Mouse (Mus musculus): ENCODE data around the gene Prune1. TPM values are rescaled to one million over a fixed set of nuclear protein-coding genes. Genes with fewer than 3 reads are reported as not detected.
A peak's percentile ranks its signal among the peaks of the same experiment; 100 is the strongest.

The Prune1 gene
- polyA plus RNA-seq, 1 experiment = 18.5 TPM

GRCm38 (mm10) chr3:95284501-95285281 is 2.8 kb upstream of the Prune1 start:
- 94% methylated on average over 12 of the region's 12 CpGs for WGBS
- H3K27ac ChIP-seq (ENCODE audit: control insufficient read depth, insufficient read depth, low read length) = no peak overlapping the region

GRCm38 (mm10) chr3:95284062-95284461 is 2.2 kb upstream of the Prune1 start:
- DNase-seq = no peak
- H3K36me3 ChIP-seq (ENCODE audit: control insufficient read depth, insufficient read depth, low read length) = peaks cover 5% of the 10 kb centered on the region; the same call in 1 of the 2 replicates
- TF ChIP-seq POLR2A (IDR thresholded peaks at IDR 0.05; ENCODE audit: control insufficient read depth, extremely low read depth, insufficient read depth, low read length, poor library complexity) = no peak
- H3K27ac ChIP-seq (ENCODE audit: control insufficient read depth, insufficient read depth, low read length) = no peak overlapping the region
- H3K27me3 ChIP-seq (ENCODE audit: control insufficient read depth, insufficient read depth, low read length) = no peaks in the 10 kb centered on the region
- 57% methylated on average over 1 of the region's 1 CpGs for WGBS
- no peak overlapping the region for H3K4me3 ChIP-seq (ENCODE audit: control insufficient read depth, insufficient read depth, low read length)
- peaks cover 16% of the 10 kb centered on the region for H3K4me1 ChIP-seq (replicated peaks; ENCODE audit: control insufficient read depth, insufficient read depth, low read length)

More at GRCm38 (mm10) chr3:95284501-95285281, 2.8 kb upstream of the Prune1 start:
- no peak for TF ChIP-seq POLR2A (IDR thresholded peaks at IDR 0.05; ENCODE audit: control insufficient read depth, extremely low read depth, insufficient read depth, low read length, poor library complexity)
- no peak for TF ChIP-seq CTCF (IDR thresholded peaks at IDR 0.05; ENCODE audit: borderline replicate concordance, control insufficient read depth, extremely low read depth, insufficient read depth, low read length, poor library complexity)
- no peaks in the 10 kb centered on the region for H3K27me3 ChIP-seq (ENCODE audit: control insufficient read depth, insufficient read depth, low read length)
- peaks cover 16% of the 10 kb centered on the region for H3K4me1 ChIP-seq (replicated peaks; ENCODE audit: control insufficient read depth, insufficient read depth, low read length)
- no peak for DNase-seq
- H3K4me3 ChIP-seq (ENCODE audit: control insufficient read depth, insufficient read depth, low read length) = no peak overlapping the region
- H3K36me3 ChIP-seq (ENCODE audit: control insufficient read depth, insufficient read depth, low read length) = peaks cover 5% of the 10 kb centered on the region; the same call in 1 of the 2 replicates

- peaks cover 16% of the 10 kb centered on the region for H3K4me1 ChIP-seq (replicated peaks; ENCODE audit: control insufficient read depth, insufficient read depth, low read length)
- H3K4me3 ChIP-seq (ENCODE audit: control insufficient read depth, insufficient read depth, low read length) = peak overlapping the region; percentile 77
- no peak for DNase-seq
- H3K27ac ChIP-seq (ENCODE audit: control insufficient read depth, insufficient read depth, low read length) = peak overlapping the region; percentile 93; the same call in 1 of the 2 replicates
- no peak for TF ChIP-seq CTCF (IDR thresholded peaks at IDR 0.05; ENCODE audit: borderline replicate concordance, control insufficient read depth, extremely low read depth, insufficient read depth, low read length, poor library complexity)
- no peak for TF ChIP-seq POLR2A (IDR thresholded peaks at IDR 0.05; ENCODE audit: control insufficient read depth, extremely low read depth, insufficient read depth, low read length, poor library complexity)
- H3K27me3 ChIP-seq (ENCODE audit: control insufficient read depth, insufficient read depth, low read length) = no peaks in the 10 kb centered on the region
- peaks cover 5% of the 10 kb centered on the region; the same call in 1 of the 2 replicates for H3K36me3 ChIP-seq (ENCODE audit: control insufficient read depth, insufficient read depth, low read length)
- WGBS = 4% methylated on average over 7 of the region's 7 CpGs
These were observed 1.7 kb upstream of the Prune1 start for GRCm38 (mm10) chr3:95283589-95283941.

- Histone ChIP-seq H3K4me1 (replicated peaks; ENCODE audit: control insufficient read depth, insufficient read depth, low read length) (peaks cover 16% of the 10 kb centered on the region), H3K27ac (ENCODE audit: control insufficient read depth, insufficient read depth, low read length) (peak overlapping the region; percentile 93), H3K36me3 (ENCODE audit: control insufficient read depth, insufficient read depth, low read length) (peaks cover 1% of the 10 kb centered on the region; the same call in 1 of the 2 replicates), H3K27me3 (ENCODE audit: control insufficient read depth, insufficient read depth, low read length) (no peaks in the 10 kb centered on the region), H3K4me3 (ENCODE audit: control insufficient read depth, insufficient read depth, low read length) (peak overlapping the region; percentile 77)
- peak; percentile 42; the same call in 1 of the 2 replicates for TF ChIP-seq POLR2A (IDR thresholded peaks at IDR 0.05; ENCODE audit: control insufficient read depth, extremely low read depth, insufficient read depth, low read length, poor library complexity)
- TF ChIP-seq CTCF (IDR thresholded peaks at IDR 0.05; ENCODE audit: borderline replicate concordance, control insufficient read depth, extremely low read depth, insufficient read depth, low read length, poor library complexity) = peak; percentile 20; the same call in 1 of the 2 replicates
- under 1% methylated on average over 51 of the region's 51 CpGs for WGBS
- DNase-seq = peak; percentile 56
These were observed 1.2 kb upstream of the Prune1 start for GRCm38 (mm10) chr3:95282865-95283588.

- no peaks in the 10 kb centered on the region for H3K27me3 ChIP-seq (ENCODE audit: control insufficient read depth, insufficient read depth, low read length)
- H3K27ac ChIP-seq (ENCODE audit: control insufficient read depth, insufficient read depth, low read length) = peak overlapping the region; percentile 93
- DNase-seq = peak; percentile 62
- no peaks in the 10 kb centered on the region for H3K36me3 ChIP-seq (ENCODE audit: control insufficient read depth, insufficient read depth, low read length)
- TF ChIP-seq POLR2A (IDR thresholded peaks at IDR 0.05; ENCODE audit: control insufficient read depth, extremely low read depth, insufficient read depth, low read length, poor library complexity) (peak; percentile 40; the same call in 1 of the 2 replicates), CTCF (IDR thresholded peaks at IDR 0.05; ENCODE audit: borderline replicate concordance, control insufficient read depth, extremely low read depth, insufficient read depth, low read length, poor library complexity) (no peak)
- peak overlapping the region; percentile 77 for H3K4me3 ChIP-seq (ENCODE audit: control insufficient read depth, insufficient read depth, low read length)
- peaks cover 16% of the 10 kb centered on the region for H3K4me1 ChIP-seq (replicated peaks; ENCODE audit: control insufficient read depth, insufficient read depth, low read length)
- WGBS = under 1% methylated on average over 11 of the region's 11 CpGs
These were observed 547 bp upstream of the Prune1 start for GRCm38 (mm10) chr3:95282381-95282864.

GRCm38 (mm10) chr3:95280747-95281146 is 1.1 kb downstream of the Prune1 start:
- H3K27ac ChIP-seq (ENCODE audit: control insufficient read depth, insufficient read depth, low read length) = peak overlapping the region; percentile 47; the same call in 1 of the 2 replicates
- H3K36me3 ChIP-seq (ENCODE audit: control insufficient read depth, insufficient read depth, low read length) = no peaks in the 10 kb centered on the region
- no peak for TF ChIP-seq CTCF (IDR thresholded peaks at IDR 0.05; ENCODE audit: borderline replicate concordance, control insufficient read depth, extremely low read depth, insufficient read depth, low read length, poor library complexity)
- no peak for TF ChIP-seq POLR2A (IDR thresholded peaks at IDR 0.05; ENCODE audit: control insufficient read depth, extremely low read depth, insufficient read depth, low read length, poor library complexity)
- peak; percentile 9 for DNase-seq
- WGBS = 9% methylated on average over 8 of the region's 8 CpGs
- peaks cover 15% of the 10 kb centered on the region for H3K4me1 ChIP-seq (replicated peaks; ENCODE audit: control insufficient read depth, insufficient read depth, low read length)
- no peaks in the 10 kb centered on the region for H3K27me3 ChIP-seq (ENCODE audit: control insufficient read depth, insufficient read depth, low read length)
- peak overlapping the region; percentile 99 for H3K4me3 ChIP-seq (ENCODE audit: control insufficient read depth, insufficient read depth, low read length)
